Mouse (Mus musculus): ENCODE data around the gene C1qtnf6.

DNA sequence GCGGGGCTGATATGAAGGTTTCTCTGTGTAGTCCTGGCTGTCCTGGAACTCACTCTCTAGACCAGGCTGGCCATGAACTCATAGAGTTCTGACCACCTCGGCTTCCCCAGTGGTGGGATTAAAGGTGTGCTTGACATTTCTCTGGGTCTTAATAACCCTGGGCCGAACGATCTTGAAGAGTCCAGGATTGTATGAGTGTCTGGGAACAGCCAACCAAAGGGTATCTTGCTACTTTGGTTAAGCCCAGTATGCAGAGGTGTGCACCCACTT is 170 bp upstream of the C1qtnf6 start:
- TF ChIP-seq GATA1 (IDR thresholded peaks at IDR 0.05; ENCODE audit: borderline replicate concordance, low read length) (no peak), FLI1 (IDR thresholded peaks at IDR 0.05; ENCODE audit: low read length) (no peak)
